Mouse (Mus musculus) spleen, postnatal 4 days (tissue): ENCODE results near the gene Gm39653.
"Not testable (repeated sequence)": the region's sequence is repeated elsewhere in the genome, so short reads cannot be mapped to it uniquely, and the experiment has no call there.

Experiments
- DNase-seq, 2 experiments: peaks; one replicate each; pipeline ENCODE4 v3.0.0; 2022; ENCODE audit warnings: low spot score in 2 of 2

The Gm39653 gene

GRCm38 (mm10) chr1:63615668-63616067, at the start of gene Gm39653:
TSS of gene Gm39653 (plus strand) at chr1:63615968.
- DNase-seq: no peak

GRCm38 (mm10) chr1:63566501-63566900, 49.3 kb upstream of the Gm39653 start:
- no peak for DNase-seq

GRCm38 (mm10) chr1:63567031-63567430, 48.7 kb upstream of the Gm39653 start:
- no peak for DNase-seq

- DNase-seq: no peak
Measured at GRCm38 (mm10) chr1:63572229-63572628, 43.5 kb upstream of the Gm39653 start.

- DNase-seq: no peak
Measured at GRCm38 (mm10) chr1:63573432-63573831, 42.3 kb upstream of the Gm39653 start.

- no peak for DNase-seq
Measured at GRCm38 (mm10) chr1:63573864-63574611, 41.7 kb upstream of the Gm39653 start.

- DNase-seq: no peak
Measured at GRCm38 (mm10) chr1:63576803-63577202, 39.0 kb upstream of the Gm39653 start.

GRCm38 (mm10) chr1:63579153-63579552, 36.6 kb upstream of the Gm39653 start:
- no peak for DNase-seq

- no peak for DNase-seq
Measured at GRCm38 (mm10) chr1:63586869-63587268, 28.9 kb upstream of the Gm39653 start.

GRCm38 (mm10) chr1:63603870-63604500, 11.8 kb upstream of the Gm39653 start:
- no peak for DNase-seq

- DNase-seq: no peak
Measured at GRCm38 (mm10) chr1:63609613-63610012, 6.2 kb upstream of the Gm39653 start.

- DNase-seq: no peak
Measured at GRCm38 (mm10) chr1:63614594-63614993, 1.2 kb upstream of the Gm39653 start.

- no peak for DNase-seq
Measured at GRCm38 (mm10) chr1:63628211-63628610, 12.4 kb downstream of the Gm39653 start.

- not testable (repeated sequence) for DNase-seq
Measured at GRCm38 (mm10) chr1:63630390-63630789, 14.6 kb downstream of the Gm39653 start.

GRCm38 (mm10) chr1:63639921-63640320, 24.2 kb downstream of the Gm39653 start:
- DNase-seq: no peak

GRCm38 (mm10) chr1:63658016-63658415, 42.2 kb downstream of the Gm39653 start:
- DNase-seq: peak; percentile 21 to 67

- DNase-seq: no peak
Measured at GRCm38 (mm10) chr1:63659591-63659990, 43.8 kb downstream of the Gm39653 start.

- DNase-seq: no peak
Measured at GRCm38 (mm10) chr1:63666089-63666488, 50.3 kb downstream of the Gm39653 start.

- no peak for DNase-seq
Measured at GRCm38 (mm10) chr1:63667201-63667948, 51.6 kb downstream of the Gm39653 start.

GRCm38 (mm10) chr1:63667949-63668851, 52.4 kb downstream of the Gm39653 start:
- DNase-seq: no peak

GRCm38 (mm10) chr1:63668852-63669160, 53.0 kb downstream of the Gm39653 start:
- DNase-seq: no peak
